Mouse (Mus musculus) urinary bladder, postnatal 4 days (tissue): ENCODE measurements around the gene Slc25a10.

ENCODE experiments used
- DNase-seq, 2 experiments: peaks; one replicate each; pipeline ENCODE4 v3.0.0; 2021 to 2022; ENCODE audit warnings: low spot score in 2 of 2

Slc25a10 gene

GRCm38 (mm10) chr11:120484265-120484981, 7.2 kb upstream of the Slc25a10 start, which contains the start of gene Mrpl12:
TSS of gene Mrpl12 (plus strand) at chr11:120484613.
- peak; percentile 84 to 86 for DNase-seq

DNA sequence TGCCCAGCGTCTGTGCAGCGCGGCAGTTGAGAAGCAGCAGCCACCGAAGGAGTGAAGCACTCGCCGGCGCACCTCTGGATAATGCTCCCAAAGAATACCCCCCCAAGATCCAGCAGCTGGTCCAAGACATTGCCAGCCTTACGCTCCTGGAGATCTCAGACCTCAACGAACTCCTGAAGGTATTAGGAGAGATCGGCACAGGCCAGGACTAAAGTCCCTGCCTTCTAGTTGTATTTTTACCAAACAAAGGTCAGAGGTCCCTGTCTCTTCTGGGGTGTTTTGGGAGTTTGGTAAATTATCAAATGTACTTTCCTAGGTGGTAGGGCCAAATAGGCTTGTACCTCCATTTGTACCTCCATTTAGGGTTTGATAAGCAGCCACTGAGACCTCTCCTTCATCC, 6.4 kb upstream of the Slc25a10 start:
- no peak for DNase-seq

- no peak for DNase-seq
Observed at GRCm38 (mm10) chr11:120488516-120488915, 3.1 kb upstream of the Slc25a10 start.

DNA sequence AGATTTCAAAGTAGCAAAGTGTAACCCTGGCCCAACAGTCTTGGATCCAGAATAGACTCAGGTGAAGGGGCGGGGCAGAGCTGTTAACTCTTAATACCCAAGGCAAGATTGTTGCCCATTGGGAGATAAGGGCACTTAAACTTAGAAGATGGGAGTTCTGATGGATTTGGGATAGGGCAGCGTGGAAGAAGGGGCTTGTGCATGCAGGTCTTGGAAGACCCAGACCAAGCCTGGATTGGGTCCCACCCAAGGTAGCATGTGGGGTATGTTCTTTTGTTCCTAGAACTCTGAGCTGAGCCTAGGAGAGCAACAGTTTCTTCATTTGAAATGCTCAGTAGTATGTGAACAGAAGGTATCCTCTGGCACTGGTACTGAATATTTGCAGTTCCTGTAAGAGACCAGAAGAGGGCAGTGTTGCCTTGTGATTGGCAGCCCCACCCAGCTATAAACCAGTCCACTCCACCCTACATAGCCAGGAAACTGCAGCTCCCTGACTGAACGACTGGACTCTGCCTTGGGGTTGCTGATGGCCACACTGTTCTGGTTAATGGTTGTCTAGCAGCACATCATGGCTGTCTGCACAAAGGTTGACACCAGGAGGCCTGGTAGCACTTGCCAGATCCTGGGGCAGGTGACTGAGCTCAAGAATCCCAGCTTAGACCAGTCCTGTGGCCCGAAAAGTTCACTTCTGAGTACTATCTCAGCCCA, 2.4 kb upstream of the Slc25a10 start:
- DNase-seq = peak; percentile 63 to 65

DNA sequence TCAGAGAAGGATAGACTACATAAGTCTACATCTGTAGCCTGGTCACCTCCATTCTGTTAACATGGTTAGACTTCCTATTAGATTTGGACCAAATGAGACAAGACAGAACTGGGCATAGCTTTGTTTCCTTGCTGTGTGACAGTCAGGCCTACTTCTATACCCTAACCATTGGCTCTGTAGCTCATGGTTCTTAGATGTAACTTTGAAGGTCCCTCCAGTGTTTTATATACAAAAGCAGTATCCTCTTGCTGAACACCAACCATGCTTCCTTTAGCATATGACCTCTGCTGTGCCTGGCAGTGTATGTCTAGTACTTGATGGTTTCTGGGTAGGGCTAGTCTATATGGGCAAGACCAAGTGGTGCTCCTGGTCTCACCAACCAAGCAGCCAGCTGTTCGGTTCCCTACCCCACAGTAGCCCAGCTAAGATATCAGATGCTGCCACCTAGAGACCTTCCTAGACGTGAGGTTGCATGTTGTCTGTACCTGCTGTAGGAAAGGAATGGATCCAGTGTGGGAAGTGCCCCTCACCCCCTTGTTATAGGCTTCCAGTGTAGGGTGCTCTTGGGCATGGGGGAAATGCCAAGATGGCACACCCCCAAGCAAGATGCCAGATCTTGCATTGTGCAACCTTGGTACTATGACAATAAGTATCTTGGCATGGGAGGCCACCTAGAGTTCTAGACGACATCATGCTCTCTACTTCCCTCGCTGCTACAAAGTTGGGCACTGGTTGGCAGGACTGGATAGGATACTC, 1.2 kb upstream of the Slc25a10 start:
- no peak for DNase-seq

- peak in 1 of 2 experiments; percentile 58 for DNase-seq
Observed at GRCm38 (mm10) chr11:120492024-120492877, 611 bp downstream of the Slc25a10 start.

DNA sequence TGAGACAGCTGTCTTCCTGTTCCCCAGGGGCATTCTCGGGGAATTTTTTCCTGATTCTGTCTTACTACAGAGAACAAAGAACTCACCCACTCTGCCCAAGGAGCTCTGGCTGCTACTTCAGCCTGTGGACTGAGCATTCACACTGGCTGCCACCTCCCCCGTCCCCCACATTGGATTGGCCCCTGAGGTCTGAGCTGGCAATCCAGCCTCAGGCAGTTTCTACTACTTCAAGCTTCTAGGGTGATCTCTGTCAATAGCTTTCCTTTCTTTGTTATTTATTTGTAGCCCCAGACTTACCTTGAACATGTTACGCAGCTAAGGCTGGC, 1.2 kb downstream of the Slc25a10 start:
- DNase-seq = no peak

DNA sequence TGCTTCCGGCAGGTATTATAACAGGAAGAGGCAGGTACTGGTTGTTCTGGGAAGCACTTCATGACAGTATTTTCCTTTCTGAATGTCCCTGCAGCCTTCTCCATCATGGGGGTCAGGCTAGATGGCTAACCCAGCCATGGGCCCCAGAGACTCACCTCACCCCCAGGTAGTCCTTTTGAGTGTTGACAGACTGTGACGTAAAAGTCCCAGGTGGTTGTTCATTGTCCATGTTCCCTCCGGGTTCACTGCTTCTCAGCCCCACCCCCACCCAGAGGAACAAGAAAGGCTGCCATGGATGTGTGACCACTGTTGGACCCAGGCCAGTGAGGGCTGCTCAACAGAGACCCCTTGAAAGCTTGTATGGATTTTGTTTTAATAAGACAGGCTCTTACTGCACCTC, 1.7 kb downstream of the Slc25a10 start:
- no peak for DNase-seq

DNA sequence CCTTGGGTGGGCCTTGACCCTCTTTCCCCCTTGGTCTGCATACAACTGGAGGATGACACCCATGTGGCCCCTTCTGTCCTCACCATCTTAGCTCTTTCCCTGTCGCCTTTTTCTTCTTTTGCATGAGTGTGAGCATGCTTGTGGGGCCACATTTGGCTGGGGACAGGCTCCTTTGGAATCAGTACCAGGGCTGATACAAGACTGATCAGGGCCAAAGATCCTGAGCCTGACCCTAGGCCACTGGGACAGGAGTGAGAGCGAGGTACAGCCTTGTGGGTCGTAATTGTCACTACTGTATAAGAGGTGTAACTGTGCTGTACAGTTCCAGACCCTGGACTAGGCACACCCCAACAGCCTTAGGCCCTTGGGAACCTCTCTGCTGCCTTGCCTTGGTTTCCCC, 2.3 kb downstream of the Slc25a10 start:
- DNase-seq = no peak

GRCm38 (mm10) chr11:120497436-120497835, 5.8 kb downstream of the Slc25a10 start:
- DNase-seq = no peak

GRCm38 (mm10) chr11:120498226-120498625, 6.6 kb downstream of the Slc25a10 start:
- no peak for DNase-seq

- no peak for DNase-seq
Observed at GRCm38 (mm10) chr11:120498891-120499290, 7.3 kb downstream of the Slc25a10 start.

DNA sequence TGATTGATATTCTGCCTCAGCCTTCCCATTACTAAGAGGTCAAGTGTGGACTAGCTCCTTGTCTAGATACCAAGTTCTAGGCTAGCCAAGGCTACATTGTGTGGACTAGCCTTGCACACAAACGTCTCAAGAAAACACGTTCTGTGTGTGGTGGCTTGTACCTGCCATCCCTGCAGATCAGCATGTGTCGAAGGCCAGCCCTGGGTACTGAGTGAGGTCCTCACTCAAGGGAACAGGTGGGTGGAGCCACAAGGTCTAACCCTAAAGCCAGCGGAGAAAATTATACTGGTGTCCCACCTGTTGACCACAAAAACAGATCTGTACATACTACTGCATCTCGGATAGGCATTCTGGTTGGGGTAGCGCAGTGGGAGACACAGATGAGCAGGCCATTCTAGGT, 8.3 kb downstream of the Slc25a10 start:
- no peak for DNase-seq

- peak in 1 of 2 experiments; percentile 60 for DNase-seq
Observed at GRCm38 (mm10) chr11:120500357-120500756, 8.7 kb downstream of the Slc25a10 start.

DNA sequence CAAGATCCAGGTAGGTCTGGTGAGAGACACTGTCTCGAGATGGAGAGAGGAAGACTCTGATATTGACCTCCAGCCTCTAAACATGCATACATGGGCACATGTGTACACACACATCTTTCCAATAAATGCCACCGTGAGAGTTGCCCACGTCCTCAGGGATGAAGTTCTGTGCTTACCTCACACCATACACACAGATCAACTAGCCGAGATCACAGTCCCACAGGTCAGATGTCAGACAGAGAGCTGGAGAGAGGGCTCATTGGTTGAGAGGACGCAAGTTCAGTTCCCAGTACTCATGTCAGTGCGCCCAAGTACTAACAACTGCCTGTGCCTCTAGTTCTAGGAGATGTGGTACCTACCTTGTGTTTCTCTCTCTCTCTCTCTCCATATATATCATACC, 9.4 kb downstream of the Slc25a10 start:
- no peak for DNase-seq

DNA sequence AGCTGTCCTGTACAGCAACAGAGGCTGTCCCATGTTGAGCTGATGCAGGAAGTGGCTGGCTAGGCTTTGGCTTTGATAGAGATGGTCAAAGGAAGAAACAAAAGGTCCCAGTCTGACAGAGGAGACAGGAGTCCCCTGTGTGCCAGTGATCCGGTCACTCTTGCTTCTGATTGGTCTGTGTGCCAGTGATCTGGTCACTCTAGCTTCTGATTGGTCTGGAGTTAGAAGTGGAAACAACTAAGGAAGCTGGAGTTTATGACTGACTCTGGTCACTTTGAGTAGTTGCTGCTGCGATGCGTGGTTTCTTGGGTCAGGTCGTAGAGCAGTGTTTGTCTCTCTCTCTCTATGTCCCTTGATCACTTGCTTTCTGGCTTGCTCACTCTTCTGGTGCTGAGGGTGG, 10.1 kb downstream of the Slc25a10 start:
- no peak for DNase-seq

DNA sequence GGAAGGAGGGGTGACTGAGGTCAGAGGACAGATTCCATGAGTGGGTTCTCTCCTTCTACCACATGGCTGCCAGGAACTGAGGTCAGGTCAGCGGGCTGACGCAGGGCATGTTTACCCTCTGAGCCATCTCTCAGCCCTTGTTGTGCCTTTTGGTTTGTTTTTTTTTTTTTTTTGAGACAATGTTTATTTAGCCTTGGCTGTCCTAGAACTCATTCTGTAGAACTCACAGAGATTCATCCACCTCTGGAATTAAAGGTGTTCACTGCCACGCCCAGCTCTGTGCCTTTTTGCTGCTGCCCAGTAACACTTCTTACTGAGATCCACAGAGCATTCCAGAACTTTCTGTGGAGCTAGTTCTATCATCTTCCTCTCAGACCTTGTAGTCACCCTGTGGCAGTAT, 14.0 kb downstream of the Slc25a10 start:
- DNase-seq = no peak

- peak in 1 of 2 experiments; percentile 59 for DNase-seq
Observed at GRCm38 (mm10) chr11:120506899-120507298, 15.3 kb downstream of the Slc25a10 start.

GRCm38 (mm10) chr11:120507611-120508289, 16.1 kb downstream of the Slc25a10 start:
- DNase-seq = no peak

- no peak for DNase-seq
Observed at GRCm38 (mm10) chr11:120508290-120508870, 16.7 kb downstream of the Slc25a10 start.

DNA sequence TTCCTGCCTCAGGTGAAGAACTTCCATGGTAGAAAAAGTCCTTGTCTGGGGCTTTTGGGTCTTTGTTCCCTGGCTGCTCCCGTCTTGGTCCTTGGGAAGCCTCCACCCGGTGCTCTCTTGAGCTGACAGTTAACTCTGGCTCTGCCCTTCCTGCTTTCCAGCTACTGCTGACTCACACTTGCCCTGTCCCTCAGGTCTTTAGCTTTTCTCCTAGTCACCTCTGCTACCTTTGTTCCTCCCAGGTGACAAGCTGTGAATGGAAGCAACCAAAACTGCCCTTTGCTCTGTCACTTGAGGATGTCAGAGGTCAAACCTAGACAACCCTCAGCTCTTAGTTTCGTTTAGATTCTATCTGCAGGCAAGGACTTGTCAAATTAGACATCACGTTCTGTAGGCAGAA, 18.3 kb downstream of the Slc25a10 start:
- DNase-seq = no peak
